Mouse (Mus musculus) lung, postnatal 0 days (tissue): ENCODE measurements at regions not wholly inside any gene's neighbourhood (a gene's known extent, or its start where the extent isn't known, plus 50 kb on each side); places are given as distances from the start of the nearest gene placed in this dataset.

ENCODE experiments used
- CTCF ChIP-seq: IDR thresholded peaks from 2 replicates; pipeline ENCODE4 v1.5.1; 2016; ENCODE audit warnings: antibody characterized with exemption, mild to moderate bottlenecking
- EP300 ChIP-seq: IDR thresholded peaks from 2 replicates; pipeline ENCODE4 v1.6.1; 2016; ENCODE audit warnings: antibody characterized with exemption, mild to moderate bottlenecking, control low read depth

GRCm38 (mm10) chr13:107531528-107531927 is 509.6 kb upstream of the Kif2a start:
- no peak for TF ChIP-seq CTCF
- TF ChIP-seq EP300 = no peak
